Mouse (Mus musculus) hindbrain, embryonic 11.5 days (tissue): ENCODE data around the gene Tulp2. TPM values are rescaled to one million over a fixed set of nuclear protein-coding genes. Genes with fewer than 3 reads are reported as not detected.

Experiments used
- ATAC-seq: fragments of 200-750 bp; cut with Nextera tagmentation; 2 replicates; pipeline ENCODE4 v1.8.0; 2017; ENCODE audit warnings: mild to moderate bottlenecking, moderate TSS enrichment, moderate library complexity; ENCODE audit not compliant: low FRiP score
- DNase-seq: peaks from one replicate; pipeline ENCODE4 v3.0.0-alpha.2; 2015; ENCODE audit warnings: low spot score
- H3K27ac ChIP-seq: fragments of 300-500 bp; sonication (generic); 2 replicates; pipeline ENCODE4 v1.5.1; 2014; ENCODE audit warnings: mild to moderate bottlenecking, low read depth, low read length
- H3K27me3 ChIP-seq: fragments of 300-500 bp; sonication (generic); 2 replicates; pipeline ENCODE4 v1.6.1; 2014; ENCODE audit warnings: mild to moderate bottlenecking, low read length, moderate library complexity, mixed read lengths; ENCODE audit not compliant: control insufficient read depth, insufficient read depth
- H3K36me3 ChIP-seq: fragments of 300-500 bp; sonication (generic); 2 replicates; pipeline ENCODE4 v1.6.1; 2014; ENCODE audit warnings: mild to moderate bottlenecking, low read length, moderate library complexity, mixed read lengths; ENCODE audit not compliant: control insufficient read depth, insufficient read depth
- H3K4me1 ChIP-seq: fragments of 300-500 bp; sonication (generic); replicated peaks from 2 replicates; pipeline ENCODE4 v1.6.1; 2014; ENCODE audit warnings: low read length, mixed read lengths; ENCODE audit not compliant: control insufficient read depth, insufficient read depth
- H3K4me2 ChIP-seq: fragments of 300-500 bp; sonication (generic); replicated peaks from 2 replicates; pipeline ENCODE4 v1.6.1; 2014; ENCODE audit warnings: mild to moderate bottlenecking, low read depth, low read length
- H3K4me3 ChIP-seq: fragments of 300-500 bp; sonication (generic); 2 replicates; pipeline ENCODE4 v1.5.1; 2014; ENCODE audit warnings: low read depth, low read length
- H3K9ac ChIP-seq: fragments of 300-500 bp; sonication (generic); 2 replicates; pipeline ENCODE4 v1.6.1; 2014; ENCODE audit warnings: low read depth, low read length
- H3K9me3 ChIP-seq: fragments of 300-500 bp; sonication (generic); 2 replicates; pipeline ENCODE4 v1.6.1; 2016; ENCODE audit warnings: low read length; ENCODE audit not compliant: control insufficient read depth
- WGBS: fragments of 180-500 bp; shearing (Covaris S2); extraction: QIAGEN DNeasy Blood & Tissue Kit; methylation state at CpG from one replicate; pipeline ENCODE4 v1.1.7; 2014; 5-methylcytosine and 5-hydroxymethylcytosine counted together
- polyA plus RNA-seq: library from polyadenylated mRNA; unstranded; fragments of >200 nt; fragmentation: Nextera tagmentation; extraction: Ambion mirVana; gene quantifications from 2 replicates; pipeline ENCODE4 v1.2.1, GENCODE M21; 2014

Tulp2 gene
- polyA plus RNA-seq, 1 experiment from 2014 or later = 0.40 TPM

GRCm38 (mm10) chr7:45567780-45568516 is 86.3 kb downstream of the Tulp2 start:
- H3K9ac ChIP-seq = peak overlapping the region; percentile 29; the same call in 1 of the 2 replicates
- WGBS = under 1% methylated on average over 24 of the region's 24 CpGs
- H3K27me3 ChIP-seq = no peaks in the 10 kb centered on the region
- no peak overlapping the region for H3K27ac ChIP-seq
- no peaks in the 10 kb centered on the region for H3K4me1 ChIP-seq
- DNase-seq (peak; percentile 87), ATAC-seq (peak; percentile 91)
- H3K36me3 ChIP-seq = no peaks in the 10 kb centered on the region
- H3K9me3 ChIP-seq = no peaks in the 10 kb centered on the region
- peak overlapping the region; percentile 37 for H3K4me3 ChIP-seq
- H3K4me2 ChIP-seq = peak overlapping the region; percentile 65

- H3K27me3 ChIP-seq = no peaks in the 10 kb centered on the region
- no peaks in the 10 kb centered on the region for H3K4me1 ChIP-seq
- H3K36me3 ChIP-seq = no peaks in the 10 kb centered on the region
- peak overlapping the region; percentile 29; the same call in 1 of the 2 replicates for H3K9ac ChIP-seq
- H3K4me3 ChIP-seq = peak overlapping the region; percentile 37; the same call in 1 of the 2 replicates
- H3K4me2 ChIP-seq = peak overlapping the region; percentile 65
- DNase-seq = no peak
- ATAC-seq = no peak
- H3K9me3 ChIP-seq = no peaks in the 10 kb centered on the region
- no peak overlapping the region for H3K27ac ChIP-seq
- 80% methylated on average over 10 of the region's 10 CpGs for WGBS
Observed at GRCm38 (mm10) chr7:45568601-45569473, 87.2 kb downstream of the Tulp2 start.

GRCm38 (mm10) chr7:45570103-45570741 is 88.5 kb downstream of the Tulp2 start, which contains the start of gene Bcat2:
Gene Bcat2 (plus strand): TSS chr7:45570153.
- Histone ChIP-seq H3K9ac (peak within 1 kb of the TSS; percentile 85), H3K9me3 (no peaks in the 10 kb centered on the region), H3K4me1 (no peaks in the 10 kb centered on the region), H3K27me3 (no peaks in the 10 kb centered on the region), H3K4me2 (peak within 1 kb of the TSS; percentile 64), H3K36me3 (no peaks in the 10 kb centered on the region), H3K27ac (peak within 1 kb of the TSS; percentile 74), H3K4me3 (peak within 1 kb of the TSS; percentile 72)
- 1% methylated on average over 35 of the region's 42 CpGs for WGBS
- ATAC-seq = peak; percentile 78
- DNase-seq = peak; percentile 71

- 90% methylated on average over 1 of the region's 1 CpGs for WGBS
- no peak for ATAC-seq
- H3K4me3 ChIP-seq = no peak overlapping the region
- no peak overlapping the region for H3K27ac ChIP-seq
- no peak overlapping the region for H3K4me2 ChIP-seq
- H3K27me3 ChIP-seq = no peaks in the 10 kb centered on the region
- no peak overlapping the region for H3K9ac ChIP-seq
- H3K9me3 ChIP-seq = no peaks in the 10 kb centered on the region
- no peaks in the 10 kb centered on the region for H3K4me1 ChIP-seq
- H3K36me3 ChIP-seq = no peaks in the 10 kb centered on the region
- DNase-seq = no peak
Observed at GRCm38 (mm10) chr7:45571966-45572365, 90.3 kb downstream of the Tulp2 start.

Other genes with a start within 250 kb of the Tulp2 start
- 1.1 and 2.5 TPM in 2 replicates for gene Cd37, start 242.8 kb upstream of the Tulp2 start, polyA plus RNA-seq
- gene Slc6a16, start 240.8 kb upstream of the Tulp2 start, polyA plus RNA-seq = 0.14 and 0.32 TPM in 2 replicates
- not detected in 2 replicates for gene Slc6a21, start 204.4 kb upstream of the Tulp2 start, polyA plus RNA-seq
- 5.2 and 6.9 TPM in 2 replicates for gene Trpm4, start 148.1 kb upstream of the Tulp2 start, polyA plus RNA-seq
- gene Hrc, start 146.6 kb upstream of the Tulp2 start, polyA plus RNA-seq = 0.68 and 0.77 TPM in 2 replicates
- 8.2 and 9.5 TPM in 2 replicates for gene Ppfia3, start 114.9 kb upstream of the Tulp2 start, polyA plus RNA-seq
- 0.92 and 1.7 TPM in 2 replicates for gene Lin7b, start 111.3 kb upstream of the Tulp2 start, polyA plus RNA-seq
- gene Snrnp70, start 86.1 kb upstream of the Tulp2 start, polyA plus RNA-seq = 76.5 and 114 TPM in 2 replicates
- gene Kcna7, start 76.2 kb upstream of the Tulp2 start, polyA plus RNA-seq = 0.11 TPM in 1 of 2 replicates, not detected in the other
- gene Ntf5, start 68.2 kb upstream of the Tulp2 start, polyA plus RNA-seq = 0.99 and 1.2 TPM in 2 replicates
- 0.47 TPM in 1 of 2 replicates, not detected in the other for gene Lhb, start 61.1 kb upstream of the Tulp2 start, polyA plus RNA-seq
- gene Gys1, start 47.0 kb upstream of the Tulp2 start, polyA plus RNA-seq = 29.2 and 30.6 TPM in 2 replicates
- 168 and 178 TPM in 2 replicates for gene Ruvbl2, start 43.8 kb upstream of the Tulp2 start, polyA plus RNA-seq
- 5,748 and 5,943 TPM in 2 replicates for gene Ftl1, start 22.0 kb upstream of the Tulp2 start, polyA plus RNA-seq
- 128 and 196 TPM in 2 replicates for gene Bax, start 15.0 kb upstream of the Tulp2 start, polyA plus RNA-seq
- not detected in 2 replicates for gene Gm45808, start 4.9 kb downstream of the Tulp2 start, polyA plus RNA-seq
- gene Dhdh, start 6.9 kb downstream of the Tulp2 start, polyA plus RNA-seq = 2.9 and 4.1 TPM in 2 replicates
- 88.6 and 92.7 TPM in 2 replicates for gene Nucb1, start 28.5 kb downstream of the Tulp2 start, polyA plus RNA-seq
- gene Ppp1r15a, start 44.4 kb downstream of the Tulp2 start, polyA plus RNA-seq = 15.1 and 15.7 TPM in 2 replicates
- 2.1 and 2.3 TPM in 2 replicates for gene Plekha4, start 44.5 kb downstream of the Tulp2 start, polyA plus RNA-seq
- 0.45 and 0.46 TPM in 2 replicates for gene Hsd17b14, start 73.0 kb downstream of the Tulp2 start, polyA plus RNA-seq
- gene Bcat2, start 88.3 kb downstream of the Tulp2 start, polyA plus RNA-seq = 26.6 and 31.4 TPM in 2 replicates
- not detected in 2 replicates for gene Fgf21, start 133.6 kb downstream of the Tulp2 start, polyA plus RNA-seq
- not detected in 2 replicates for gene Fut1, start 135.4 kb downstream of the Tulp2 start, polyA plus RNA-seq
- gene Izumo1, start 139.9 kb downstream of the Tulp2 start, polyA plus RNA-seq = 0.12 and 0.18 TPM in 2 replicates
- 4.9 and 5.1 TPM in 2 replicates for gene Rasip1, start 145.6 kb downstream of the Tulp2 start, polyA plus RNA-seq
- gene Mamstr, start 158.1 kb downstream of the Tulp2 start, polyA plus RNA-seq = 1.7 and 2.1 TPM in 2 replicates
- gene Fut2, start 184.5 kb downstream of the Tulp2 start, polyA plus RNA-seq = 0.06 and 0.27 TPM in 2 replicates
- 0.21 and 0.22 TPM in 2 replicates for gene Ntn5, start 202.1 kb downstream of the Tulp2 start, polyA plus RNA-seq
- gene Sec1, start 212.5 kb downstream of the Tulp2 start, polyA plus RNA-seq = 0.29 and 0.75 TPM in 2 replicates
- gene Car11, start 218.0 kb downstream of the Tulp2 start, polyA plus RNA-seq = 8.8 and 9.9 TPM in 2 replicates
- 2.2 and 2.8 TPM in 2 replicates for gene Dbp, start 223.2 kb downstream of the Tulp2 start, polyA plus RNA-seq
- 904 and 927 TPM in 2 replicates for gene Rpl18, start 233.6 kb downstream of the Tulp2 start, polyA plus RNA-seq
- gene Sphk2, start 236.1 kb downstream of the Tulp2 start, polyA plus RNA-seq = 13.6 and 17.6 TPM in 2 replicates
- gene Fam83e, start 239.3 kb downstream of the Tulp2 start, polyA plus RNA-seq = 0.80 TPM in 2 replicates
- gene Spaca4, start 243.9 kb downstream of the Tulp2 start, polyA plus RNA-seq = not detected in 2 replicates